Mouse (Mus musculus): ENCODE results near the gene AI854703. TPM values are rescaled to one million over a fixed set of nuclear protein-coding genes. Genes with fewer than 3 reads are reported as not detected.

AI854703 gene
- total RNA-seq (2023) = not detected in 2 replicates

DNA sequence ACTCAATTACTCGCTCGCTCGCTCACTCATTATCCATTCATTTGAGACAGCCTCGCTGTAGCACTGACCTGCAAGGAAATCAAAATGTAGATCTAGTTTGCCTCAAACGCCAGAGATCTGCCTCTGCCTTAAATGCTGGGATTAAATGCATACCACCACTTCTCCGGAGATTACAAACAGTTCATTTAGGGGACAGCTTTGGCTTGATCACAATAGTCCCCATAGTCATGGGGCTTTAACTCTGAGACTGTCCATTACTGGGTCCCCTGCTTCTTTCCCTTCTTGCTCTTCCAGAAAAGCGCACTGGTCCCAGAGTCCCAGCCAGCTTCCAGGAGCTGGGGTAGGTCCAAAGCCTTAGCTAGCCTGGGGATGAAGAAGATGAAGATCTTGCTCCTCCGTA lies at the start of gene AI854703:
Gene AI854703 (plus strand): TSS at position 301 of the 400 bp plus-strand sequence.

DNA sequence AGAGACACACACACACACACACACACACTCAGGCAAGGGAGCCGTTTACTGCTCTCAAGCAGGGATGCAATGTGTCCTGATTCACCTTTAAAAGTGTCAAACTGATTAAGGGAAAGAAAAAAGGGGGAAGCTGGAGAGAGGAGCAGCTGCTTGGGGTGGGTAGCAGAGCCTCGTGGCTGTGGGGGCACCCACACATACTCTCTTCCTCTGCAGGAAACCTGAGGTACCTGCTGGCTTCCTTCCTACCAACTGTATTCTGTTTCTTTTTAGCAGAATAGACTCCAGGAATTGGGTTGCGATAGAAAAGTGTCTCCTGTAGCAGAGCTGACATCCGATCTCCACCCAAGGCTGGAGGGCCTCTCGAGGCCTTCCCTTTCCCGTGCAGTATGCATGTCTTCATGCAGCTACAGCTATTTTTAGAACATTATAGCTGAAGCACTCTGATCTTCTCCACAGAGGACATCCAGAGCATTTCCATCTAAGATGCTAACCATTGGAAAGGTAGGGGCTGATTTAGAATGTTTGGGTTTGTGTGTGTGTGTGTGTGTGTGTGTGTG lies 37.3 kb upstream of the AI854703 start, which contains the start of gene Gm45021:
Gene Gm45021 (plus strand): TSS at position 417 of the 557 bp plus-strand sequence.

DNA sequence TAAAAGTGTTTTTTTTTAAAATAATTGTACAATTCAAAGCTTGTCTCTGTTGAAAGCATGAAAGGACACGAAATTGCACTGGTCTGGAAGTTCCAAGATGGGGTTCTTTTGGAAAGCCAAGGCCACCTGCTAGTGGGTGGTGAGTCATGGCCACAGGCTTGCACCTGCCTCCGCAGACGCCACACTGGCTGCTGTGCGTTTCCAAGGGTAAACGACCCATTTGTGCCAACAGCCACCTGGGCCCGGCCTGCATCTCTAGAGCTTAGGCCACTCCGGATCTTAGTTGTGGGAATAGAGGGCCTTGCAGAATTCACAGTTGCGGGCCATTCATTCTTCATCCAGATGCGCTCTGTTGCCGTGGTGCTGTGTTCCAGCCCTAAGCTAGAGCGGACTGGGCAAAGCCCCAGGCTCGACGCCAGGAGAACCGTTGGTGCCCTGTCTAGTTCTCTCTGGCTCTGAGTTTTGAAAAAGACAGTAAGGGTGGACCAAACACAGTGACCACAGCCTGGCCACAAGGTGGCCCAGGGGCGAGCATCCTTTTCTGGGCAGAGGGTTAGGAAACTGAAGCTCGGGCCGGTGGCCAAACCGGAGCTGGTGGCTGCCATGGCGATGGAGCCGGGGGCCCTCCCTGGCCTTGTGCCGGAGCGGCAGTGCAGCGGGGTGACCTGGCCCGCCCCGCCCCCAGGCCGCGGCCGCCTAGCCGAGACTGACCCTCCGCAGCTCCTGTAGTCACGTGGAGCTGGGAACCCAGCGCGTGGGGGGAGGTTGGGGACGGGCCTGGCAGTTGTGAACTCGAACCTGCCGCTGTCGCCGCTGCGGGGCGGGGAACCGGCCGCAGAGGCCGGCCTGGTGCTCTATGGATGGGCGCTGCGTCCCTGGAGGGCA lies 33.2 kb upstream of the AI854703 start, which contains the start of the genes Repin1 and Gm44965:
Gene Repin1 (plus strand): TSS at position 726 of the 885 bp plus-strand sequence.
Gene Gm44965 (plus strand): TSS at position 784 of the 885 bp plus-strand sequence.

DNA sequence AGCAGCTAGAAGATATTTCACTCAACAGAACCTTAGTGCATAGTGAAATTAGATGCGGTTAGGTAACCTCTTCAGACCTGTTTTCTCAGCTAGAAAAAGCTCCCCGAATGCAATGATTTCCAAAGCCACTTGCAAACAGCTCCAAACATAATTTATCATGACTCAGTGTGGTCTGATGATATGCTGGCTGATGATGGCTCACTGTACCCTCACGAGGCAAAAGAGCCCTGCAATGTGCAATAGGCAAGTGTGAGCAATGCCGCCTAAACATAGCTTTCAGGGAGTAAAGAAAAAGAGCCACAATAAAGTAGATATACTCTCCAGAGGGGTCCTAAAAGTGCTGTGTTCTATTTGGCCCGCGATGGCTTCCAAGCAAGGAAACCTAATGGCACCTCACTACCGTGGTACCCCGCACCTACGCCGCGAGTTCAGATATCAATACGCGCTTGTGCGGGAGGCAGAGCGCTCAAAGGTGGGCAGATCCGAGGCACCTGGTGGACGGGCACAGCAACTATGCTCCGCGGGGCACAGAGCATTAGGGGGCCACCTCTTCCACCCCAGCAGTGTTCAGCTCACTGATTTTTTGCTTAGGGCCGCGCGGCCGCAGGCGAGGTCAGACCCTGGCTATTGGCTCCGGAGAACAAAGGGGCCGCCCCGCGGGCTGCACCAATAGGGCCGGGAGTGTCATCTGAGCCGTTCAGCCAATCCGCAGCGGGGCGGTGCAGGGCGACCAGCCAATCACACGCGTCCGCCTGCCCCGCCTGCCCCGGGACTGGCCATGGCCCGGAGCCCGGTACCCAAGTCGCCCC lies 25.1 kb upstream of the AI854703 start, which contains the start of gene Zfp775:
Gene Zfp775 (plus strand): TSS at position 793 of the 809 bp plus-strand sequence.

DNA sequence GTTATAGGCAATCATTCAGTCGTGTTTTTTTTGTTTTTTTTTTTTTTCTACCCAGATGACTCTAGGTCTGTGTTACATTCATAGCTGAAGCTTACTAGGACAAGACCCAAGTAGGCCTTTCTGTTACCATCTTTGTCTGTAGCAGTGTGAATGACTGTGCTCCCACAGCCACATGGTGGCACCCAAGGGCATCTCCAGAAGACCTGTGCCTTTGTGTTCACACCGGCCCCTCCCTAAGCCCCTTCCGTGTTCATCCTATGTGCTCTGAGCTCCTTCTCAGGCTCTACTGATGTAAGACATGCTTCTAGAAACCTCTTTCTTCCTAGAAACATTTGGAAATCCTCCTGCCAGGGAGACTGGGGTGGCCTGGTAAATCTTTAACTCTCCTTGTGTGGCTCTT lies 20.4 kb downstream of the AI854703 start, which contains the start of gene Gimap8:
Gene Gimap8 (plus strand): TSS at position 240 of the 400 bp plus-strand sequence.

GRCm38 (mm10) chr6:48675931-48676859 lies 49.6 kb downstream of the AI854703 start, which contains the start of gene Gimap9:
TSS of gene Gimap9 (plus strand) at chr6:48676129.

Other genes starting within 250 kb of the AI854703 start
- gene Krba1, start 231.2 kb upstream of the AI854703 start, total RNA-seq (2023) = 0.45 and 0.82 TPM in 2 replicates
- 8.6 and 11.1 TPM in 2 replicates for gene Zfp467, start 180.9 kb upstream of the AI854703 start, total RNA-seq (2023)
- gene Sspo, start 178.5 kb upstream of the AI854703 start, total RNA-seq (2023) = 0.16 TPM in 1 of 2 replicates, not detected in the other
- 0.45 TPM in 1 of 2 replicates, not detected in the other for gene Atp6v0e2, start 89.1 kb upstream of the AI854703 start, total RNA-seq (2023)
- 22.5 and 23.0 TPM in 2 replicates for gene Lrrc61, start 72.0 kb upstream of the AI854703 start, total RNA-seq (2023)
- gene Rarres2, start 54.0 kb upstream of the AI854703 start, total RNA-seq (2023) = not detected in 2 replicates
- not detected in 2 replicates for gene Gm45021, start 37.2 kb upstream of the AI854703 start, total RNA-seq (2023)
- gene Repin1, start 32.9 kb upstream of the AI854703 start, total RNA-seq (2023) = 2.2 and 2.9 TPM in 2 replicates
- 2.2 TPM in 1 of 2 replicates, not detected in the other for gene Gm44965, start 32.8 kb upstream of the AI854703 start, total RNA-seq (2023)
- 0.32 and 0.57 TPM in 2 replicates for gene Zfp775, start 24.7 kb upstream of the AI854703 start, total RNA-seq (2023)
- 0.11 and 0.38 TPM in 2 replicates for gene Gimap8, start 20.5 kb downstream of the AI854703 start, total RNA-seq (2023)
- 2.1 and 3.1 TPM in 2 replicates for gene Gimap9, start 49.4 kb downstream of the AI854703 start, total RNA-seq (2023)
- gene Gimap4, start 57.8 kb downstream of the AI854703 start, total RNA-seq (2023) = 0.29 TPM in 1 of 2 replicates, not detected in the other
- 3.2 and 3.3 TPM in 2 replicates for gene Gimap6, start 81.5 kb downstream of the AI854703 start, total RNA-seq (2023)
- gene Gm28053, start 91.8 kb downstream of the AI854703 start, total RNA-seq (2023) = not detected in 2 replicates
- not detected in 2 replicates for gene Gimap7, start 91.9 kb downstream of the AI854703 start, total RNA-seq (2023)
- 0.32 TPM in 1 of 2 replicates, not detected in the other for gene Gimap1, start 112.3 kb downstream of the AI854703 start, total RNA-seq (2023)
- 0.57 TPM in 1 of 2 replicates, not detected in the other for gene Gimap5, start 119.4 kb downstream of the AI854703 start, total RNA-seq (2023)
- 0.20 and 0.22 TPM in 2 replicates for gene Gimap3, start 144.1 kb downstream of the AI854703 start, total RNA-seq (2023)
- gene Tmem176a, start 214.2 kb downstream of the AI854703 start, total RNA-seq (2023) = 6.0 and 6.9 TPM in 2 replicates
- gene Tmem176b, start 214.7 kb downstream of the AI854703 start, total RNA-seq (2023) = 11.2 and 12.8 TPM in 2 replicates
- 0.60 TPM in 1 of 2 replicates, not detected in the other for gene Aoc1, start 246.1 kb downstream of the AI854703 start, total RNA-seq (2023)